Mouse (Mus musculus) frontal cortex, postnatal 10 days (tissue): ENCODE results near the gene Eef1akmt2.

ENCODE experiments used
- DNase-seq, 2 experiments: peaks; one replicate each; pipeline ENCODE4 v3.0.0; 2022; ENCODE audit warnings: low spot score in 2 of 2, mixed read lengths in 1 of 2

The Eef1akmt2 gene

GRCm38 (mm10) chr7:132866316-132866715 is 13.8 kb upstream of the Eef1akmt2 start:
- DNase-seq: no peak

- DNase-seq: peak; percentile 73 to 88
These were observed 6.8 kb upstream of the Eef1akmt2 start, which contains the start of gene Abraxas2 for GRCm38 (mm10) chr7:132859042-132859958. Gene Abraxas2, plus strand, starts transcription at chr7:132859225.

- no peak for DNase-seq
These were observed 5.7 kb upstream of the Eef1akmt2 start for GRCm38 (mm10) chr7:132858043-132858608.

- DNase-seq: no peak
These were observed 3.6 kb upstream of the Eef1akmt2 start for GRCm38 (mm10) chr7:132856083-132856482.

GRCm38 (mm10) chr7:132853946-132854345 is 1.5 kb upstream of the Eef1akmt2 start:
- DNase-seq: peak; percentile 29 to 33

GRCm38 (mm10) chr7:132853361-132853760 is 888 bp upstream of the Eef1akmt2 start:
- DNase-seq: no peak

- DNase-seq: no peak
These were observed 9.3 kb downstream of the Eef1akmt2 start for GRCm38 (mm10) chr7:132843152-132843551.

GRCm38 (mm10) chr7:132842455-132842854 is 10.0 kb downstream of the Eef1akmt2 start:
- no peak for DNase-seq

GRCm38 (mm10) chr7:132841287-132841686 is 11.2 kb downstream of the Eef1akmt2 start:
- no peak for DNase-seq

GRCm38 (mm10) chr7:132830955-132831354 is 21.5 kb downstream of the Eef1akmt2 start:
- DNase-seq: no peak

GRCm38 (mm10) chr7:132824346-132825022 is 28.0 kb downstream of the Eef1akmt2 start:
- DNase-seq: no peak

GRCm38 (mm10) chr7:132823832-132824231 is 28.6 kb downstream of the Eef1akmt2 start:
- no peak for DNase-seq

GRCm38 (mm10) chr7:132820692-132821091 is 31.8 kb downstream of the Eef1akmt2 start:
- DNase-seq: no peak

GRCm38 (mm10) chr7:132817056-132817455 is 35.4 kb downstream of the Eef1akmt2 start:
- no peak for DNase-seq

GRCm38 (mm10) chr7:132816528-132816927 is 35.9 kb downstream of the Eef1akmt2 start:
- no peak for DNase-seq

- no peak for DNase-seq
These were observed 37.4 kb downstream of the Eef1akmt2 start for GRCm38 (mm10) chr7:132815081-132815480.

GRCm38 (mm10) chr7:132814089-132814450 is 38.4 kb downstream of the Eef1akmt2 start:
- DNase-seq: no peak

- DNase-seq: peak; percentile 59 to 65
These were observed 38.9 kb downstream of the Eef1akmt2 start, which contains the start of gene Fam53b for GRCm38 (mm10) chr7:132813416-132814088. Gene Fam53b, minus strand, starts transcription at chr7:132813886.

GRCm38 (mm10) chr7:132812619-132813415 is 39.7 kb downstream of the Eef1akmt2 start:
- no peak for DNase-seq

- no peak for DNase-seq
These were observed 40.5 kb downstream of the Eef1akmt2 start for GRCm38 (mm10) chr7:132811716-132812618.
